Mouse (Mus musculus): ENCODE measurements around the gene Mapkapk2.

The Mapkapk2 gene

GRCm38 (mm10) chr1:131110525-131111106, 13.0 kb upstream of the Mapkapk2 start:
- no peak for DNase-seq (ENCODE audit: low read depth, low spot score)

DNA sequence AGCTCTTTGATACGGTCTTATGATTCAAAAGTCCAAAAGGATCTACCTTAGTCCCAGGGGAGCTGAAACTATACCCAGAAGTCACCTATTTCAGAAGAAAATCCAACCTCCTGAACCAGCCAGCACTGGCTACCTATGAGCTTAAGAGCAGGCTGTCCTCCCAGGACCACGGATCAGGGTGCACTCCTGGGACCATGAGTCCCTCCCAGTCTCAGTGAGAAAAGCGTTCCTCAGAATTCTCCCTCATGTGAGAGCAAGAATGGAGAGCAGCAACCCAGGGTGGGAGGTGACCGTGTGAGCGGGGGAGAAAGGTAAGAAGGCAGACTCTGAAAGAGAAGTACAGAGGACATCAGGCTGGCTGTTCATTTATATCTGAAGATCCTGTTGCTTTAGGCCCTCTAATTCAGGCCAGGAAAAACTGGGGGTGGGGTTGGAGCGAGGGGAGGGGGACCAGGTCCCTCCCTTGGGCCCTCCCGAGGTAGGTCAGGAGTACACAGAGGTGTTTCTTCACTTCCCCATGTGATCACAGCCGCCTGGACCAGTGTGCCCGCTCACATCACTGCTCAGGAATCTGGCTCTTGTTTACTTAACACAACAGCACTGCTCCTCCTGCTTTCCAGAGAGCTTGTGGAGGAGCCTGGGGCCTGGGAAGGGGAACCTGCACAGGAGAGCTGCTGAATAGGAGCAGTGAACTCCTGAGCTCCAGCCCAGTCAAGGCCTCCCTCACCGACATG, 10.1 kb upstream of the Mapkapk2 start:
- DNase-seq (ENCODE audit: low read depth, low spot score): no peak

- DNase-seq (ENCODE audit: low read depth, low spot score): no peak
These were observed 6.3 kb upstream of the Mapkapk2 start for GRCm38 (mm10) chr1:131103776-131104424.

GRCm38 (mm10) chr1:131100808-131101207, 3.2 kb upstream of the Mapkapk2 start:
- DNase-seq (ENCODE audit: low read depth, low spot score): no peak

DNA sequence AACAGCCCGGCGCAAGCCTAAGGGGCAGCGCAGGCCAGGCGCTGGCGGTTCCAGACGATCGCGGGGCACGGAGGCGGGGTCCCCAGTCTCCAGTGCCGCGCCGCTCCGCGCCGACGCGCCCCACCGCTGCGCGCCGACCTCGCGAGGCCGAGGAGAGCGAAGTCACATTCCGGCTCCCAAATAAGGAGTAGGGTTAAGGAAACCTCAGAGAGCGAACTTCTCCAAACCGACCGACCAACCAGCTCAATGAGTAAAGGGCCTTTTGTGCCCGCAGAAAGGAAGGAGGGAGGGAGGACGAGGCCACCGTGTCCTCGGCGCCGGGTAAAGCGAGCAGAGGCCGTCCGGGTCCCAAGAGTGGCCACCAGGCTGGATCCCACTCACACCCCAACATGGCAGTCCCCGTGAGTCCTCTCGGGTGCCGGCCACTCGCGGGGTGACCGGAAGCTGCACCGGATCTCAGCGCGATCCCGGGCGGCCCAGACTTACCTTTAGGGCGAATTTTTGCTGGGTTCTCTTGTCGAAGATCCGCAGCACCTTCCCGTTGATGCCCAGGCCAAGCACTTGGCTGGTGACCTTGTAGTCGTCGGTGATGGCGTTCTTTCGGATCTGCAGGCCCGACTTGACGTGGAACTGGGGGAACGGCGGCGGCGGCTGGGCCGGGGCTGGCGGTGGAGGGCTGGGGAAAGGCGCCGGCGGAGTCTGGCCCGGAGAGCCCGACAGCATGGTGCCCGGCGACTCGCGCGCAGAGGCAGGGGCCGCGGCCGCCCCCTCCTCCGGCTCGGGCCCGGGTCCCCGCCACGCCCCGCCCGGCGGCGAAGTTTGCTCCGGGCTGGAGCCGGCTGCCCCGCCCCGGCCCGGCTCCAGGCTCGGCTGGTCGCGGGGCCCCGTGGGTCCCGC, 575 bp downstream of the Mapkapk2 start:
- DNase-seq (ENCODE audit: low read depth, low spot score): no peak

DNA sequence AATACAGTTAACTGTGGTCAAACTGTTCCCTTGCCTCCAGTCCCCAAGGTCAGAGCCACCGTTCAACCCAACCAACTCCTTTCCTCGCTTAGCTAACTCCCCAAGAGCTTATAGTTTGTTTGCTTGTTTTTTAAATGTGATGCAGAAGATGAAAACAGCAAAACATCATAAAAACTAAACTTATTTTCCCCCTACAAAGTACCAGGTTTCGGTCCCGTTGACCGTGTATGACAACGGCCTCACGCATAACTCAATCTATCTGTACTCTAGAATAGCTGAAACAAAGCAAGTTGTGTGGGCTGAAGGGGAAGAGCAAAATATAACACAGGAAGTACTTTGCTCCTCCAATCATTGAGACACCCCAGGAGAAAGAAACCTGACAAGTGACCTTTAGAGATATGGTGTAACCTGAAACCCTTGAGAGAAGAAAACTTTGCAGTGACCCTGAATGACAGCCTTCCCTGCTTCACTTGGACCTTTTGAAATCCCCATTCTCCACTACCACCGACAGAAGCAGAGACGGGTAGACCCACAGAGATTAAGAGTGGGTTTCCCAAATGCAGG, 1.4 kb downstream of the Mapkapk2 start:
- DNase-seq (ENCODE audit: low read depth, low spot score): no peak

DNA sequence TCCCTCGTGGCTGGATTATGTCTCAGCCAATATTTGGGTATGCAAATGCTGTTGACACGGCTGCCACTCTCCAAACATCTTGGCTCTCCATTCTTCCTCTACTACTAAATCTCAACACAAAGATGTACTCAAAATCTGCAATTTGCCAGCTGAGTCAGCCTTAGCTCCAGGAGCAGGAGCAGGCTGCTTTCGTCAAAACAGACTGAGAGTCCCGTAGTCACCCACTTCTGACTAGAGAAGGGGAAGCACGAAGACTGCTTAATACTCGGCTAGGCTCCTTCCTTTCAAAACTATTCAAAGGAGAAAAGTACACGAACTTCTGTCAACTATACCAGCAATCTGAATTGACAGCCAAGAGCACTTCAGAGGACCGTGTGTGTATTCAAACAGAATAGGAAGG, 2.1 kb downstream of the Mapkapk2 start:
- no peak for DNase-seq (ENCODE audit: low read depth, low spot score)

GRCm38 (mm10) chr1:131093889-131094288, 3.7 kb downstream of the Mapkapk2 start:
- DNase-seq (ENCODE audit: low read depth, low spot score): no peak

GRCm38 (mm10) chr1:131092846-131093245, 4.8 kb downstream of the Mapkapk2 start:
- no peak for DNase-seq (ENCODE audit: low read depth, low spot score)

DNA sequence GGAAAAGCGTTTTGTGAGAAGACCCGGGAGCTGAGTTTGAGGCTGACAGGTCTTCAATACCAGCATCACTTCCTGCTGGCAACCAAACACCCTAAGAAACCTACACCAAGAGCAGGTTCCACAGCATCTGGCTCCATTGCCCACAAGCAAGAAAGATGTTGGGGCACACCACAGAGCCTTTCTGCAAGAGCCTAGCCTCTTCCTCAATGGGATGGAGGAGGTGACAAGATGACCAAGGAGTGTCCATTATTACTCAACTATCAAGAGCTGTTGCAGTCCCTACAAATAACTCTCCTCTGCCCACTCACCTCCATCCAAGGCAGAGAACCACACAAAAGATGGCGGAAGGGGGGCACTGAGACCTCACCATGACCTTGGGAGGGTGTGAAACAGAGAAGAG, 5.5 kb downstream of the Mapkapk2 start:
- DNase-seq (ENCODE audit: low read depth, low spot score): no peak

DNA sequence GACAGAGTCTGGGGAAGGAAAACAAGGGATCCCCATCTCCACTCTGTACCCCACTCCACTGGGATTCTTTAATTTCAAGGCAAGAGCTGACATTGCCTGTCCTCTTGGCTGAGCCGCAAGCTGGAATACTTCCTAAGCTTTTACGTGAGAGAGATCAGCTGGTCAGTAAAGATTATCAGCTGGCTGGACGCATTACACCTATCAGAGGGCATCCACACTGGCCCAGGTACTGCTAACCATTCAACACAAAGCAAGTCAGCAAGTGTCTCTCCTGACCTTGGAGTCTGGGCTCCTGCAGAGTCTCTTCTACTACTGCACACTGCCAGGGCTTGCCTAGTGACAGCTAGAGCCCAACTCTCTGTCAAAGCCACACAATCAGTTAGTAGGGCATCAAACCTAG, 6.1 kb downstream of the Mapkapk2 start:
- DNase-seq (ENCODE audit: low read depth, low spot score): no peak

DNA sequence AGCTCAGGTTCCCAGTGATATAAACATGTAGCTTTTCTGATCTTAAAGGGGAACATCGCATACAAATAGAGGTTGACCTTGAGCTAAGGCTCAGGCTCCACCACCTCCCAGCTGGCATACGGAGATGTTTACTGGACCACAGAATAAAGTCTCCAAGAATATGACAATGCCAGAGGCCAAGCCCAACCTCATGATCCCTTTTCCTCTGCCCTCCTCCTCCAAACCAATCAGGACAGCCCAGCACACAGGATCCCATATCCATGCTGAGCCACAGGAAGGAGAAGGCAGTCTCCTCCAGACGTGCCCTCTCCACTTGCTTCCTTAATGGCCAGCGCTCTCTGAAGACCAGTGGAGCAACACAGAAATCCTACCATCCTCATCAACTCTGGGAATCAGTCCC, 6.7 kb downstream of the Mapkapk2 start:
- DNase-seq (ENCODE audit: low read depth, low spot score): no peak

GRCm38 (mm10) chr1:131090261-131090660, 7.4 kb downstream of the Mapkapk2 start:
- no peak for DNase-seq (ENCODE audit: low read depth, low spot score)

DNA sequence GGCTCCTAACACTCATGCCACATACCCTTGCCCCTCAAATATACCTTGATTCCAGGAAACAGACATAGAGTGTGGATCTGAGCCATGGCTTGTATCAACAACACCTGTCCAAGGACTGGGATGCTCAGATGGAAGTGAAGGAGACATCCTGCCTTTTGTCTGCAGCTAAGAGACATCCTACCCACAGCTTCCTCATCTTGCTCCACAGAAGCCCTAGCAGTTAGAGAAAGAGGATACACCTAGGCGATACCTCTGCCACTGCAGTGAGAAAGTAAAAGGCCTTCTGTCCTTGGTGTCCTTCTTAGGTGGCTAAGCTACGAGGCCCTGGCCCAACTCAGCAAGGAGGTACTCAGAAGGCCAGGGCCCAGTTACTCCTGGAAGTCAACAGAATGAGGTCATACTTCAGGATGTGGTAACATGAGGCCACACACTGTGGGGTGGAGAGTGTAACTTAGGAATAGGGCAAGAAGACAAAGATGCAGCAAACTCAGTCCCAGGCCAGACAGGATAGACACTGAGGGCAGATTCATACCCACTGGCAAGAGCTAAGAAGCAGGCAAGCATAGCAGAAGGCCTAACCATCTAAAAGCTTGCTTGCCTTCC, 8.0 kb downstream of the Mapkapk2 start:
- DNase-seq (ENCODE audit: low read depth, low spot score): no peak

- no peak for DNase-seq (ENCODE audit: low read depth, low spot score)
These were observed 9.1 kb downstream of the Mapkapk2 start for GRCm38 (mm10) chr1:131088547-131088946.

GRCm38 (mm10) chr1:131086907-131087306, 10.7 kb downstream of the Mapkapk2 start:
- DNase-seq (ENCODE audit: low read depth, low spot score): no peak

DNA sequence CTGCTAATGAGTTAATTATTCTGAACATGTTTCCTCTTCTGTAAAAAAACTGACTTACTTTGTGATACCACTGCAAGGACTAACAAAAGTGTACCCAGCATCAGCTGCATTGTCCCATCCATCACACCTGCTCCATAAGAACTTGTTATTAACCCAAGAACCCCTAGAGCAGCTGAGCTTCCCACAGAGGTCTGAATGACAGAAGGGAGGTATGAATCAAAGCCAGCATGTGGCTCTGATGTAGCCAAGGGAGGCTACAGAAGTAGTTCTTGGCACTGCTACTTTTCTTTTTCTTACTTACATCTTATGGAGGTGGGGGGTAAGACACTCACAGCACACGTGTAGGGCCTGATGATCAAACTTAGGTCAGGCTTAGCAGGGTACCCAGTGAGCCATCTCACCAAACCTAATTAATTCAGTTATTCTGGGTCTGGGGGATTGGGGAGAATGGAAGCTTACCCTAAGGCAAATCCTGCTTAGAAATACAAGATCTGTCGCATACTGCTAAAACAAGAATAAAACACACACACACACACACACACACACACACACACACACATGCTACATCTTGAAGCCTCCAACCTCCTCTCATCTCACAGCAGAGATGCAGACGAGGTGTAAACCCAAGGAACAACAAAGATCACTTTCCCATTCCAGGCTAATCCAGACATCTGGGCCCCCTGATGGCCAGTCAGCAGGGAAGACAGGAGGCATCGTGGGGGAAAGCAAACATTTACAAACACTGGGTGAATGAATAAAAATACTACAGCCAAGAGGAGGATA, 11.5 kb downstream of the Mapkapk2 start:
- no peak for DNase-seq (ENCODE audit: low read depth, low spot score)

GRCm38 (mm10) chr1:131085272-131085671, 12.4 kb downstream of the Mapkapk2 start:
- no peak for DNase-seq (ENCODE audit: low read depth, low spot score)

DNA sequence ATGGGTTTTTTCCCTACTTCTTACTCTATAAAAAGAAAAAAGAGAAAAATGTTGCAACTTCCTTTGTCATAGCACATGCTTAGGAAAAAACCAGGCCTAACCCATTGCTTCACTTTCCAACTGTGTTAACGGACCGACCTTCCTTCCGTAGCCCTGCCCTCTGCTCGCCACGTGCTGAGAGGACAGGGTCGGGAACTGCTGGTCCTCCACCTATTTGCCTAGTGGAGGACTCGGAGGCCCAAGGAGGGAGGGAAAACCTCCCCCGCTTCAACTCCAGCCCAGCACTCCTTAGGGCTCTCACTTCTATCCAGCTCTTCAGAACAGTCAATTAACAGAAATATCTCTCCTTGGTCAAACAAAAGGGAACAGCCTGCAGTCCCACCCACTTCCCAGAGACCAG, 13.3 kb downstream of the Mapkapk2 start:
- DNase-seq (ENCODE audit: low read depth, low spot score): no peak

DNA sequence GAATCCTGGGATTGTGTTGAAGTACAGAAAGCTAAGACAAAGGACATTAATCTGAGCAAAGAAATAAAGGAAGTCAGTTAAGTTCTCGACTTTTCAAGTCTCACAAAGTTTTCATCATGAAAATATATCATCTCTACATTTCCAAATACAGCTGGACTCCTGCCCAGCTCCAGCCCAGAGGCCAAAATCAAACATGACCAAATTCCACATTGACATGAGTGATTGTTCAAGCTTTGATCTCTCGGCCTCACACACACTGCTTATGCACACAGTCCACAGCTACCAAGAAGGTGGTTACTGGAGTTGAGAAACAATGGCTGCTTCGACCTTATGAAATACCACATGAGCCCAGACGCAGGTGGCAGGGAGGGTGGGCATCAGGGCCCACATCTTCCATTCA, 14.0 kb downstream of the Mapkapk2 start:
- DNase-seq (ENCODE audit: low read depth, low spot score): no peak

Measured in retina, adult 2 months (tissue).